Mouse (Mus musculus) CH12.LX (cell line): ENCODE data around the gene Jmjd8. TPM values are rescaled to one million over a fixed set of nuclear protein-coding genes. Genes with fewer than 3 reads are reported as not detected.

Source experiments
- DNase-seq: peaks from one replicate; pipeline ENCODE4 v3.0.0-alpha.2; 2013; ENCODE audit errors: extremely low read depth
- H3K27ac ChIP-seq: 2 replicates; pipeline ENCODE4 v1.5.1; 2012; ENCODE audit warnings: low read depth, mild to moderate bottlenecking, control low read depth, moderate library complexity; ENCODE audit not compliant: insufficient read depth
- H3K27me3 ChIP-seq: replicated peaks from 2 replicates; pipeline ENCODE3; 2012; ENCODE audit warnings: inconsistent platforms
- H3K36me3 ChIP-seq, 2 experiments: replicated peaks in 1 of 2; 2 replicates each; pipeline versions ENCODE3 to v1.6.1; 2012; ENCODE audit warnings: inconsistent platforms in 1 of 2, low read length in 1 of 2, mild to moderate bottlenecking in 1 of 2, mixed read lengths in 1 of 2, moderate library complexity in 1 of 2; ENCODE audit not compliant: control insufficient read depth in 1 of 2, insufficient read depth in 1 of 2
- H3K4me1 ChIP-seq, 2 experiments: 2 replicates each; pipeline ENCODE4 v1.6.1; 2012; ENCODE audit warnings: inconsistent platforms in 1 of 2, moderate library complexity in 1 of 2; ENCODE audit not compliant: insufficient read depth in 2 of 2, control insufficient read depth in 1 of 2
- H3K4me2 ChIP-seq: 2 replicates; pipeline ENCODE4 v1.6.1; 2012; ENCODE audit warnings: low read depth, mild to moderate bottlenecking, control low read depth; ENCODE audit not compliant: poor library complexity, insufficient read depth, severe bottlenecking
- H3K4me3 ChIP-seq, 3 experiments: fragments of 150-350 bp in 1 of 3; sonication (generic) in 1 of 3; replicated peaks in 1 of 3; 2 replicates each; pipeline versions ENCODE3 to v1.5.1; 2011 to 2012; ENCODE audit warnings: low read depth in 2 of 3, low read length in 2 of 3, mild to moderate bottlenecking in 2 of 3, moderate library complexity in 2 of 3, control low read depth in 1 of 3, improper control_type of control experiment in 1 of 3, inconsistent platforms in 1 of 3, mixed read lengths in 1 of 3; ENCODE audit not compliant: poor library complexity in 1 of 3
- H3K79me2 ChIP-seq: replicated peaks from 2 replicates; pipeline ENCODE4 v1.6.1; 2012; ENCODE audit warnings: mild to moderate bottlenecking, moderate library complexity; ENCODE audit not compliant: control insufficient read depth, poor library complexity, insufficient read depth, severe bottlenecking; ENCODE audit errors: extremely low read depth
- H3K9ac ChIP-seq: 2 replicates; pipeline ENCODE4 v1.6.1; 2012; ENCODE audit warnings: low read depth, mild to moderate bottlenecking, control low read depth, moderate library complexity; ENCODE audit not compliant: insufficient read depth
- H3K9me3 ChIP-seq: replicated peaks from 2 replicates; pipeline ENCODE3; 2012; ENCODE audit warnings: low read length, inconsistent platforms, mixed read lengths
- CHD1 ChIP-seq: IDR thresholded peaks from 2 replicates; pipeline ENCODE4 v1.6.1; 2012; ENCODE audit warnings: low read depth, low read length, improper control_type of control experiment, inconsistent platforms
- CTCF ChIP-seq, 2 experiments: IDR thresholded peaks in 1 of 2; conservative IDR thresholded peaks in 1 of 2; 2 replicates each; pipeline ENCODE4 v1.5.1; 2011 to 2012; ENCODE audit warnings: low read depth in 2 of 2, low read length in 2 of 2, improper control_type of control experiment in 1 of 2, inconsistent platforms in 1 of 2, mild to moderate bottlenecking in 1 of 2, moderate library complexity in 1 of 2
- E2F4 ChIP-seq: IDR thresholded peaks from 2 replicates; pipeline ENCODE4 v1.6.1; 2011; ENCODE audit warnings: low read depth, low read length, improper control_type of control experiment; ENCODE audit not compliant: insufficient replicate concordance
- ELF1 ChIP-seq: IDR thresholded peaks from 2 replicates; pipeline ENCODE4 v1.6.1; 2014; ENCODE audit warnings: low read depth, mild to moderate bottlenecking, inconsistent platforms, low read length, improper control_type of control experiment
- EP300 ChIP-seq: IDR thresholded peaks from 2 replicates; pipeline ENCODE4 v1.6.1; 2011; ENCODE audit warnings: low read length, improper control_type of control experiment
- ETS1 ChIP-seq: conservative IDR thresholded peaks from 2 replicates; pipeline ENCODE4 v1.6.1; 2012; ENCODE audit warnings: low read depth, mild to moderate bottlenecking, inconsistent platforms, low read length, improper control_type of control experiment, moderate library complexity
- HCFC1 ChIP-seq: IDR thresholded peaks from 2 replicates; pipeline ENCODE4 v1.6.1; 2012; ENCODE audit warnings: low read depth, mild to moderate bottlenecking, inconsistent platforms, low read length, improper control_type of control experiment
- IRF4 ChIP-seq: IDR thresholded peaks from 2 replicates; pipeline ENCODE4 v1.6.1; 2014; ENCODE audit warnings: low read depth, mild to moderate bottlenecking, inconsistent platforms, low read length, improper control_type of control experiment
- JUN ChIP-seq: IDR thresholded peaks from 2 replicates; pipeline ENCODE4 v1.6.1; 2011; ENCODE audit warnings: low read depth, mild to moderate bottlenecking, low read length, improper control_type of control experiment, moderate library complexity; ENCODE audit not compliant: insufficient read depth
- MAFK ChIP-seq: IDR thresholded peaks from 2 replicates; pipeline ENCODE4 v1.6.1; 2011; ENCODE audit warnings: low read length, improper control_type of control experiment; ENCODE audit not compliant: insufficient replicate concordance
- MAX ChIP-seq: IDR thresholded peaks from 2 replicates; pipeline ENCODE4 v1.6.1; 2011; ENCODE audit warnings: low read length, improper control_type of control experiment
- MAZ ChIP-seq: IDR thresholded peaks from 2 replicates; pipeline ENCODE4 v1.6.1; 2012; ENCODE audit warnings: low read depth, mild to moderate bottlenecking, inconsistent platforms, low read length, improper control_type of control experiment, moderate library complexity
- MXI1 ChIP-seq: IDR thresholded peaks from 2 replicates; pipeline ENCODE4 v1.6.1; 2011; ENCODE audit warnings: mild to moderate bottlenecking, low read depth, low read length, improper control_type of control experiment
- MYC ChIP-seq: IDR thresholded peaks from 2 replicates; pipeline ENCODE4 v1.6.1; 2011; ENCODE audit warnings: low read depth, mild to moderate bottlenecking, improper control_type of control experiment, low read length
- NELFE ChIP-seq: IDR thresholded peaks from 2 replicates; pipeline ENCODE4 v1.6.1; 2011; ENCODE audit warnings: low read depth, low read length, improper control_type of control experiment
- NRF1 ChIP-seq: IDR thresholded peaks from 2 replicates; pipeline ENCODE4 v1.6.1; 2014; ENCODE audit warnings: low read depth, mild to moderate bottlenecking, inconsistent platforms, low read length, improper control_type of control experiment, moderate library complexity
- PAX5 ChIP-seq: IDR thresholded peaks from 2 replicates; pipeline ENCODE4 v1.6.1; 2012; ENCODE audit warnings: low read length, inconsistent platforms, mixed read lengths
- POLR2A ChIP-seq: IDR thresholded peaks from 2 replicates; pipeline ENCODE4 v1.6.1; 2011; ENCODE audit warnings: low read depth, mild to moderate bottlenecking, improper control_type of control experiment, low read length
- POLR2AphosphoS2 ChIP-seq: IDR thresholded peaks from 2 replicates; pipeline ENCODE4 v1.6.1; 2011; ENCODE audit warnings: low read depth, low read length, improper control_type of control experiment
- RAD21 ChIP-seq: IDR thresholded peaks from 2 replicates; pipeline ENCODE4 v1.6.1; 2011; ENCODE audit warnings: low read depth, mild to moderate bottlenecking, low read length, improper control_type of control experiment, moderate library complexity
- RCOR1 ChIP-seq: conservative IDR thresholded peaks from 2 replicates; pipeline ENCODE4 v1.6.1; 2012; ENCODE audit warnings: low read depth, mild to moderate bottlenecking, inconsistent platforms, low read length, improper control_type of control experiment
- TBP ChIP-seq: conservative IDR thresholded peaks from 2 replicates; pipeline ENCODE4 v1.6.1; 2011; ENCODE audit warnings: low read depth, low read length, improper control_type of control experiment
- TCF12 ChIP-seq: IDR thresholded peaks from 2 replicates; pipeline ENCODE4 v1.6.1; 2014; ENCODE audit warnings: low read depth, mild to moderate bottlenecking, inconsistent platforms, low read length, improper control_type of control experiment
- UBTF ChIP-seq: IDR thresholded peaks from 2 replicates; pipeline ENCODE4 v1.6.1; 2012; ENCODE audit warnings: low read depth, mild to moderate bottlenecking, inconsistent platforms, low read length, improper control_type of control experiment, moderate library complexity
- dilution Hi-C: fragments of 300-500 bp; cut with MboI; formaldehyde crosslinking; loops from 2 replicates; pipeline ENCODE4 v1.14.3; 2020; ENCODE audit warnings: low sequenced_read_pairs; ENCODE audit not compliant: extremely low pct_unique_long_range_greater_than_20kb, extremely low pct_ligation_motif_present
- in situ Hi-C: fragments of 300-500 bp; cut with MboI; formaldehyde crosslinking; loops from 3 replicates; pipeline ENCODE4 v1.14.3; 2019; ENCODE audit warnings: low sequenced_read_pairs, low pct_ligation_motif_present, low pct_unique_long_range_greater_than_20kb, mixed read lengths
- polyA plus RNA-seq: library from polyadenylated mRNA; unstranded; fragments of >175 nt; gene quantifications from 2 replicates; pipeline ENCODE4 v1.2.1, GENCODE M21; 2012; ENCODE audit warnings: low read depth; ENCODE audit not compliant: insufficient read length
- total RNA-seq, 2 experiments: library from RNA; depleted of rRNA; stranded (reverse); fragments of 300-350 nt in 1 of 2; fragments of >200 nt in 1 of 2; gene quantifications; 2 replicates each; pipeline ENCODE4 v1.2.3; 2012 to 2014

Gene Jmjd8
- 7.7 and 9.3 TPM in 2 replicates for total RNA-seq (2012; rRNA removed)
- total RNA-seq (2014; rRNA removed) = 4.8 and 6.1 TPM in 2 replicates
- polyA plus RNA-seq = 8.3 and 8.5 TPM in 2 replicates

DNA sequence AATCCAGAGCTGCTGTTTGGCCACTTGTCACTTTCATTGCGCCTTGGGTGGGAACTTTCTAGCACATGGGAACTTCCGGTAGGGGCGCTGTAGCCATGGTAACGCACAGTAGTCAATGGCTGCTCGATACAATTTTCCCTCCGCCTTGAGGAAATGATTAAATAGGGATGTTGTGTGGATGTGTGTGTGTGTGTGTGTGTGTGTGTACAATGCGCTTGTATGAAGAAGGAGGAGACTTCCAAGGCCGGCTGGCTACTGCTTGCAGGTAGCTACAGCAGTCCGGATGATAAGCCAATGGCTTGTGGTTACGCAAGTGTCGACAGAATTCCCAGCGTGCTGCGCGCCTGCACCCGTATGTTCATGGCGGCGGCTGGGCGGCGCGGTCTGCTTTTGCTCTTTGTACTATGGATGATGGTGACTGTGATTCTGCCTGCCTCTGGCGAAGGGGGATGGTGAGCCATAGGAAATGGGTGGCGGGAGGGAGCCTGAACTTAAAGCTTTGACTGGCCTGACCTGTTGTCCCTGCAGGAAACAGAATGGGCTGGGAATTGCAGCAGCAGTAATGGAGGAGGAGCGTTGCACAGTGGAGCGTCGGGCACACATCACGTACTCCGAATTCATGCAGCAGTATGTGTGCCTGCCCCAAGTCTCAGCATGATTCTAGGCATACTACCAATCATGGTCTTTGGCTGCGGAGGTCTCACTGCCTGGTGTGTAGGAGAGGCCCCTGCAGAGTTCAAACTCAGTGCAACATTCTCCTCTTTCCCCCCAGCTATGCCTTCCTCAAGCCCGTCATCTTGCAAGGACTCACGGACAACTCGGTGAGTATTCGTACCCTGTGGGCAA lies at the start of gene Jmjd8:
Jmjd8 (plus strand) TSS at position 156 of the 846 bp plus-strand sequence.
- dilution Hi-C loops = no loop called here
- H3K9ac ChIP-seq = no peak within 1 kb of the TSS

DNA sequence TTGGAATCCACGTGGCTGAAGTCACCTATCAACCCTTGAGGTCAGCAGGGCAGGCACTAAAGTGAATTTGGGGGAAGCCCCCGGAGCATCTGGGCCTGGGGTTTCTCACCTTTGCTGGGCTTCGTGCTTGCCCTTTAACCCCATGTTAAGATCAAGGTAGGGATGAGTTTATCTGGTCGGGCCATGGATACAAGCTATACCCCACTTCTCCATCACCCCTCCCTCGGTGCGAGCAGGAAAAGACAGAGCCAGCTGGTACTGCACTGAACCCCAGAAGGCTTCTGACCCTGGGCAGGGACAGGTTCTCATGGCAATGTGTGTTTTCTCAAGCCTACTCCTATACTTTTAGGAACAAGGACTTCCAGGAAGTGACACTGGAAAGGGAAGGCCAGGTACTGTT lies 47.3 kb upstream of the Jmjd8 start:
- TF ChIP-seq RCOR1 (no peak), NELFE (no peak), MAX (no peak), IRF4 (no peak), RAD21 (no peak), MAFK (no peak), ETS1 (no peak), MAZ (no peak), POLR2AphosphoS2 (no peak), CTCF (conservative IDR thresholded peaks at IDR 0.05 in 1 of 2, IDR thresholded peaks at IDR 0.05 in 1 of 2; ENCODE audit: low read depth in 2 of 2, low read length in 2 of 2) (no peak), PAX5 (no peak), EP300 (no peak), MXI1 (no peak), TCF12 (no peak), E2F4 (no peak)
- TF ChIP-seq, all 38 proteins: peak for 0
- H3K36me3 ChIP-seq = peaks cover 73 to 79% of the 10 kb centered on the region in 2 experiments
- no peaks in the 10 kb centered on the region for H3K9me3 ChIP-seq
- no peak overlapping the region for H3K9ac ChIP-seq
- no peak overlapping the region for H3K4me2 ChIP-seq
- H3K4me3 ChIP-seq = no peak overlapping the region
- no peak for DNase-seq
- H3K79me2 ChIP-seq = no peaks in the 10 kb centered on the region
- in situ Hi-C loops = no loop called here
- no peak overlapping the region for H3K27ac ChIP-seq
- no peaks in the 10 kb centered on the region for H3K27me3 ChIP-seq
- H3K4me1 ChIP-seq = peaks cover 11 to 16% of the 10 kb centered on the region in 2 experiments
- dilution Hi-C loops = no loop called here

More for the DNA sequence above, at the start of gene Jmjd8:
- peak; percentile 68 for DNase-seq
- TF ChIP-seq TBP (no peak), MAX (no peak), MYC (peak; percentile 42; the same call in 1 of the 2 replicates), JUN (no peak), POLR2A (peak; percentile 45; the same call in 1 of the 2 replicates), CTCF (conservative IDR thresholded peaks at IDR 0.05 in 1 of 2, IDR thresholded peaks at IDR 0.05 in 1 of 2; ENCODE audit: low read depth in 2 of 2, low read length in 2 of 2) (peak in 1 of 2 experiments; percentile 43; a peak in 2 of 4 replicates), MAFK (no peak), CHD1 (no peak), MXI1 (0 out of 2 replicates have a peak, but pooled peaks have one; percentile 51), HCFC1 (peak; percentile 54), NELFE (0 out of 2 replicates have a peak, but pooled peaks have one; percentile 21), POLR2AphosphoS2 (peak; percentile 26; the same call in 1 of the 2 replicates), UBTF (no peak), NRF1 (0 out of 2 replicates have a peak, but pooled peaks have one; percentile 21), ELF1 (peak; percentile 62)
- in situ Hi-C loops = no loop called here
- H3K36me3 ChIP-seq = peaks cover 49 to 70% of the 10 kb centered on the region in 2 experiments
- no peaks in the 10 kb centered on the region for H3K27me3 ChIP-seq
- peak within 1 kb of the TSS; percentile 30 for H3K4me2 ChIP-seq
- peak within 1 kb of the TSS; percentile 43 to 64 (median 49) for H3K4me3 ChIP-seq
- H3K4me1 ChIP-seq = peaks cover 26 to 61% of the 10 kb centered on the region in 2 experiments
- peak within 1 kb of the TSS; percentile 1; the same call in 1 of the 2 replicates for H3K27ac ChIP-seq
- H3K9me3 ChIP-seq = no peaks in the 10 kb centered on the region
- H3K79me2 ChIP-seq = peaks cover 14% of the 10 kb centered on the region
